Mouse (Mus musculus) CD8-positive naive resting alpha-beta T cell, adult 57 days (primary cell): Measurements from ENCODE around the gene Dspp. TPM values are rescaled to one million over a fixed set of nuclear protein-coding genes. Genes with fewer than 3 reads are reported as not detected.

Experiments used
- total RNA-seq: library from RNA; stranded (reverse); gene quantifications from one replicate; pipeline ENCODE4 v1.2.4, GENCODE M21; 2023

Gene Dspp
- not detected for total RNA-seq

GRCm38 (mm10) chr5:104170412-104170811 lies at the start of gene Dspp:
Dspp (plus strand) TSS chr5:104170712.

DNA sequence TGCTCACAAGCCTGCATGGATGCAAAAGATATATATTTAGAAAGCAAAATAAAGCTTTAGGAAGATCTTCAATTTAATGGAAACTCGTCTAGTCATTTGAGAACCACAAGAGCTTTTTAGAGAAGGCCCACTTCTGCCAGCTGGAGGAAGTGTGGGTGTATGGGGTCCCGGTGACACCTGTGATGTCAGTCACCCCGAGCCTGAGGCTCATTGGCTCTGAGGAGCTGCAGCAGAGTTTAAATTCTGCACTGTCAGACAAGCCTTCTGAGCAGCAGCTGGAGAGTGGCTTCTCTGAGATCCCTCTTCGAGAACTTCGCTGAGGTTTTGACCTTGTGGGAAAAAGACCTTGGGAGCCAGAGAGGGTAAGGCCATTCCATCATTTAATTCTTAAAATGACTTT lies 31.8 kb downstream of the Dspp start, which contains the start of gene Dmp1:
Gene Dmp1 (plus strand): TSS at position 263 of the 400 bp plus-strand sequence.

Other genes with a start within 250 kb of the Dspp start
- not detected for gene Hsd17b13, start 193.3 kb upstream of the Dspp start, total RNA-seq
- gene Hsd17b11, start 148.8 kb upstream of the Dspp start, total RNA-seq: 44.3 TPM
- 34.3 TPM for gene Nudt9, start 124.4 kb upstream of the Dspp start, total RNA-seq
- gene Gm17660, start 93.1 kb upstream of the Dspp start, total RNA-seq: not detected
- not detected for gene Sparcl1, start 57.0 kb upstream of the Dspp start, total RNA-seq
- not detected for gene Dmp1, start 31.9 kb downstream of the Dspp start, total RNA-seq
- gene Ibsp, start 128.5 kb downstream of the Dspp start, total RNA-seq: not detected
- gene Mepe, start 154.6 kb downstream of the Dspp start, total RNA-seq: not detected